Mouse (Mus musculus): Measurements from ENCODE around the gene Osbpl3.

DNA sequence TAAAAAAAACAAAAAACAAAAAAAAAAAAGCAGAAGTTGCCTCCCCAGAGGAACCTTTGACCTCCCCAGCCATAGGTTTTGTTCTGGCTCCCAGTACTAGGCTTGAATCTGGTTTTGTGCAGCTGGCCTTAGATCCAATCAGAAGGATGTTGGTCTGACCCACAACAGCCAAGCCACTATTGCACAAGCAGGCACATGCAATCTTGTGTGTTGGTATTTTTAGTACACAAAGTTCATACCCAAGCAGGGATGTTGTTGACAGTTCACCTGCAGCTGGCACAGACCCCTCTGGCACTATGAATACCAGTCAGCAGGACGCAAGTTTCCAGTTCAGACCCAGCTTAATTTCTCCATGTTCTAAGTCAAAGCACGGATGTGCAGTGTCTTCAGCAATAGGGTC lies 18.2 kb downstream of the Osbpl3 start:
- TF ChIP-seq CTCF (IDR thresholded peaks at IDR 0.05; ENCODE audit: low read depth, low read length) (no peak), GATA1 (IDR thresholded peaks at IDR 0.05; ENCODE audit: borderline replicate concordance, low read length) (no peak), TAL1 (conservative IDR thresholded peaks at IDR 0.05; ENCODE audit: low read depth, low read length) (no peak)
